Mouse (Mus musculus): Measurements from ENCODE around the gene Ybx1.

GRCm38 (mm10) chr4:119252025-119252808, 42.2 kb downstream of the Ybx1 start:
- TF ChIP-seq CTCF (IDR thresholded peaks at IDR 0.05; ENCODE audit: low read depth, low read length) (no peak), POLR2A (IDR thresholded peaks at IDR 0.05; ENCODE audit: insufficient read depth, low read length) (no peak)

Data from ES-Bruce4 (cell line).